Mouse (Mus musculus): ENCODE data around the gene Bag3.

GRCm38 (mm10) chr7:128519316-128520050 lies 3.9 kb upstream of the Bag3 start:
- TF ChIP-seq POLR2A (IDR thresholded peaks at IDR 0.05; ENCODE audit: borderline replicate concordance, extremely low read depth, insufficient read depth, insufficient read length, poor library complexity, severe bottlenecking) (no peak), CTCF (IDR thresholded peaks at IDR 0.05; ENCODE audit: borderline replicate concordance, extremely low read depth, insufficient read depth, insufficient read length) (no peak)

Data from brain, embryonic 14.5 days (tissue).